Mouse (Mus musculus): ENCODE data around the gene Tor4a.

Gene Tor4a

DNA sequence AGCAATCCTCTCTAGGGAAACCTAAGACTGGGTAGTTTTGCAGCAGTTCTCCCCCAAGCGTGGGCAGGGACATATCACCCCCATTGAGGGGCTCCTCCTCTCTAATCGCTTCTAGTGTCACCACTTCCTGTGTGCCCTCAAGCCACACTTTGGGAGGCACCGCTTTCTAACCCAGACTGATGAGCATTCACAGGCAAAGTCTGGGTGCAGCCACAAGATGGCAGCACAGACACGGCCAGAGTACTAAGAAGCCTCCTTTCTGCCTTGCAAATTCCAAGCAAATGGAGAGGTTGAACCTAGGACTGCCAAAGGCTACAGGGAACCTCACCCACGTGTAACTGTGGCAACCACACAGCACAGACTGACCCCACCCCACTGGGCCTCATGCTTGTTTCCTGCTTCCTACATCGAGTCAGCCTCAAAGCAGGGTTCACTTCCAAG, 3.3 kb downstream of the Tor4a start:
- in situ Hi-C loops (cut with MboI; ENCODE audit: low sequenced_read_pairs): no loop called here

GRCm38 (mm10) chr2:25187841-25188240, 8.8 kb downstream of the Tor4a start:
- in situ Hi-C loops (cut with MboI; ENCODE audit: low sequenced_read_pairs): no loop called here

DNA sequence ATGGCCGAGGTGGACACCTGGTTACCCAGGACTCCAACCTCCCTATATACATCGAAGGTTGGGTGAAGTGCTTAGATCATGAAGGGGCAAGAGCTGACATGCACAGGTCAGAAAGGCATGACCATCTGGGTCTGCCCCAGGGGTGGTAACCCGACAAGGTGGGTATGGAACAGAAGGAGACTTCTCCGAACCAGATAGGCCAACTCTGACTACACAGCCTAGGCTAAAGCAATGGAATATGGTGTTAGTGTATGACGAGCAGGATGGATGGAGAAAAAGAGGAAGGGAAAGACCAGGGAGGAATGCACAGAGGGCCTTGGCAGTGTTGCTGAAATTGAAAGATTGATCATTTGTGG, 10.1 kb downstream of the Tor4a start:
- in situ Hi-C loops (cut with MboI; ENCODE audit: low sequenced_read_pairs): no loop called here

DNA sequence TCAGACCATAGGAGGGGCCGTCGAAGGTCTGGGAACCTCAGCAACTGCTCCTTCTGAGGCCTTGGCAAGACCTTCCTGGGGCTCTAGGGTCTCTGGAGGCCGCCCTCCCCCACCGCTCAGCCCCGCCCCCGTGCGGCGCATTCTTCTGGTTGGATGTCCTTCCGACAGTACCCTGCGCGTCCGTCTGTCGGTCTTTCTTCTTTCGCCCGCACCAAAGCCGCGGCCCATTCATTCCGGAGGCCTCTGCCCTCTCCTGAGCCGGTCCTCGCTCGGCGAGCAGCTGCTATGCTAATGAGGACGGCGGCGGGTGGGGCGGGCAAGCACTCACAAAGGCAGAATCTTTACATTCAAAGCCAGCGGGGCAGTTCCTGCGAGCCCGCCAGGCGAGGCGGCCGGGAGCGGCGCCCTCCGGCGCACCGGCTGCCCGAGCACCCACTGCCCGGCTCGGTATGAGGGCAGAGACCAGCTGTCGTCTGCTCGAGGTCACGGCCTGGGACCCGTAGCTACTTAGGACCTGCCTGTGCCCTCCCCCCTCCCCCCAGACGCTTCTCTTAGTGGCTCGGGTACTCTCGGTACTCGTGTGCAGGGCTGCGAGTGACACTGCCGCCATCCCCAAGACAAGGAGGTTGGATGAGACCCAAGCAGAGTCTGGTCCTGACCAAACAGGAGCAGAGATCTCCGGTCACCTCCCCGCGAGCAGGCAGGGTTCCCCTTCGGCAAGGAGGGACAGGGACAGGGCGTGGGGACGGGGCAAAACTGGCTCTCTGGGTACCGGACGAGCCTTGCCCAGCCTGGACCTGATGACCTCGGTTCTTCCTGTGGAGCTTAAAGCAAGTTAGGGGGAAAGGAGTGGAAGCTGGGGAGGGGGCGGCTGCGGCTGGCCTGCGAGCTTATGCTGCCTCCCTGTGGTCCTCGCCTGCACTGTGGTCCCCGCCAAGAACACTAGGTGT, 10.8 kb downstream of the Tor4a start:
- in situ Hi-C loops (cut with MboI; ENCODE audit: low sequenced_read_pairs): no loop called here

DNA sequence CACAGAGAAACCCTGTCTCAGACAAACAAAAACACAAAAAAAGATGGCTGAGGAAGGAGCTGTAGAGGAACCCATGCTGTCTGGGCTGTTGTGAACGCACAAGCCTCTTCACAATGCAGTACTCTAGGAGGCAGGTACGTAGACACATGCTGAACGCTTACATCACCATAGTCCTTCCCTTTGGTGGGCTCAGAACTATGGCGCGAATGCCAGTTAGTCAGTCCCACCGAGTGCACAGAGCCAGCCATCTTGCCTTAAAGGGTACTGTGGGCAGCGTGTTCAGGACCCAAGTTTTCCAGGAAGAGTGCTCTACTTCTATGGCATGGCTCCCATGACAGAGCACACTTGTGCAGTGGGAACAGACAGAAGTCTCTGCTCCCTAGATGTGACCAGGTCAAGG, 12.2 kb downstream of the Tor4a start:
- in situ Hi-C loops (cut with MboI; ENCODE audit: low sequenced_read_pairs): no loop called here

GRCm38 (mm10) chr2:25183336-25183735, 13.3 kb downstream of the Tor4a start:
- in situ Hi-C loops (cut with MboI; ENCODE audit: low sequenced_read_pairs): no loop called here

DNA sequence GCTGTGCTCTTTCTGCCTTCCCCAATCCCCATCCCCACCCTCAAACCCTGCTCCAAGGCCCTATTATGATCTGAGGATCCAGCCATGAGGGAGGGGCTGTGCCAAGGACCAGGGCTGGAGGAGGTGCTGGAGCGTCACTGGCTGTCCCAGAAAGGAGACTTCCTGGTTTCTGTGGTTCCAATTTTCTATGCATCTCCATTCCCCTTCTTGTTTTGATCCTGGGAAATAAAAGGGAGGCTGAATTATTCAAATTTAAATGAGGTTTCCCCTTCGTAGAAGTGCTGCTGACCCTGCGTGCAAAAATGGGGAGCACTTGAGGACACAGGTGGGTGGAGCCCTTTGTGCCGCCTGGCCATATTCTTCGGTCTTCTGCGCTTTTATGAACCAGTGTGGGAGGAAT, 14.0 kb downstream of the Tor4a start:
- in situ Hi-C loops (cut with MboI; ENCODE audit: low sequenced_read_pairs): no loop called here

DNA sequence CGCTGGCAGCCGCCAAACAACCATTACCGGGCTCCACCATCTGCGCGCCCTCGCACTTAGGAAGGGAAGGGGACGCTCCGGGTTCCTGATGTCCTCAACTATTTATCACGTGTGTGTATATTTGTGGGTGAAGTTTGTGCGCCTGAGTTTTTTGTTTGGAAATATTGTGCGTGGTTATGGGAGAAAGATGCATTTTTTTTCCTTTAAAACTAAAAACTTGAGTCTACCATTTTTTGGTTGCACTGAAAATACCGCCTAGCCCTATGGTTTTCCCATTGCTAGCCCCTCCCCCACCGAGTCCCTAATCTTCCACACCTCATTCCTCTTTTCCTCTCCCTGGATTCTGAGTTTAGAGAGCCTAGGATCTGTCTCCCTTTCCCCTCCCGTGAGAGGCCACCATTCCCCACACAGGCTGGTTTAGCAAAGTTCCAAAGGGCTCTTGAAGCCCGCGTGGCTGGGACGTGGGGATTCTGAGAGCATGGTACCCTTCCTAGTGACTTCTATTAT, 14.7 kb downstream of the Tor4a start:
- in situ Hi-C loops (cut with MboI; ENCODE audit: low sequenced_read_pairs): no loop called here

DNA sequence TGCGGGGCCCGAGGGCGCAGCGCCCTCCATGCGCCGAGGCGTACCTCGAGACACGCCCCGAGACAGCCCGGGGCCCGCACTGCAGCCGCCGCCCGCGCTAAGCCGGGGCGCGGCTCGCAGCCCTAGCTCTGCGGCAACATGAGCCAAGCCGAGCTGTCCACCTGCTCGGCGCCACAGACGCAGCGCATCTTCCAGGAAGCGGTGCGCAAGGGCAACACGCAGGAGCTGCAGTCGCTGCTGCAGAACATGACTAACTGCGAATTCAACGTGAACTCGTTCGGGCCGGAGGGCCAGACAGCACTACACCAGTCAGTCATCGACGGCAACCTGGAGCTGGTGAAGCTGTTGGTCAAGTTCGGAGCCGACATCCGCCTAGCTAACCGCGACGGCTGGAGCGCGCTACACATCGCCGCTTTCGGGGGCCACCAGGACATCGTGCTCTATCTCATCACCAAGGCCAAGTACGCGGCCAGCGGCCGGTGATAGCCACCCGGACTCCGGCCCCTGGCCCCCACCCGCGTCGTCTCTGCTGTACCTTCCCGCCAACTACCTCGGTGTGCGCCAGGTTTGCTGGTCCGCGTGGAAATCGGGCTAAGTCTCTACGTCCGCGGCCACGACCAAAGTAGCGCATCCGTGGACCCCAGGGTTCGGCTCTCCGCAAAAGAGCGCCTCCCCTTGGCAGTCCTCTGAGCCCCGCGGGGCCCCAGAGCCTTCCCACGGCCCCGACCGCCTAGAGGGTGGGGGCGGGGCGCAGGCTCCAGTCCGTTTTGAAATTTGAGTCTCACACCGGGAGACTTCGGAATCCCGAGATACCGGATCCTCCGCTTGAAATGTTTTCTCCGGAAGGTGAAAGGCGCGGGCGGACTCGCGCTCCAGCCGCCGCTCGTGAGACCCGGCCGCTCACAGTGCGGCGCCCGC, 15.5 kb downstream of the Tor4a start:
- in situ Hi-C loops (cut with MboI; ENCODE audit: low sequenced_read_pairs): no loop called here

DNA sequence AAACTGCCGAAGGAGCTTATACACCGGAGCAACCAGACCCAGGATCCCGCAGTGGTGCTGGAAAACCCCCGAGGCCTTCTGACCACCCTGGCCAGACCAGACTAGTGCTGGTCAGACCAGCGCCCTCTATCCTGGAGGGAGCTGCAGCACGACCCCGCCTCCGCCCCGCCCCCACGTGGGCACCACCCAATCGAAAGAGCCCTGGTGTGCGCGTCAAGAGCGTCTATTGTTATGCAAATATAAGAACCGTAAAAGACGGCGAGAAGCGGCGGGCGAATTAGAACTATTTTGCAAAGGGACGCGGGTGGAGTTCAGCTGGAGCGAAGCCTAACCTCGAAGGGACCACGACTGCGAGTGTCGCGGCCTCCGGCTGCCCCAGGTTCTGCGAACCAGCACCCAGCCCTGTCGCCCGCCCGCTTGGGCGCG, 16.2 kb downstream of the Tor4a start, which contains the start of gene Nrarp:
TSS of gene Nrarp (plus strand) at position 281 of the 426 bp plus-strand sequence.
- in situ Hi-C loops (cut with MboI; ENCODE audit: low sequenced_read_pairs): no loop called here

DNA sequence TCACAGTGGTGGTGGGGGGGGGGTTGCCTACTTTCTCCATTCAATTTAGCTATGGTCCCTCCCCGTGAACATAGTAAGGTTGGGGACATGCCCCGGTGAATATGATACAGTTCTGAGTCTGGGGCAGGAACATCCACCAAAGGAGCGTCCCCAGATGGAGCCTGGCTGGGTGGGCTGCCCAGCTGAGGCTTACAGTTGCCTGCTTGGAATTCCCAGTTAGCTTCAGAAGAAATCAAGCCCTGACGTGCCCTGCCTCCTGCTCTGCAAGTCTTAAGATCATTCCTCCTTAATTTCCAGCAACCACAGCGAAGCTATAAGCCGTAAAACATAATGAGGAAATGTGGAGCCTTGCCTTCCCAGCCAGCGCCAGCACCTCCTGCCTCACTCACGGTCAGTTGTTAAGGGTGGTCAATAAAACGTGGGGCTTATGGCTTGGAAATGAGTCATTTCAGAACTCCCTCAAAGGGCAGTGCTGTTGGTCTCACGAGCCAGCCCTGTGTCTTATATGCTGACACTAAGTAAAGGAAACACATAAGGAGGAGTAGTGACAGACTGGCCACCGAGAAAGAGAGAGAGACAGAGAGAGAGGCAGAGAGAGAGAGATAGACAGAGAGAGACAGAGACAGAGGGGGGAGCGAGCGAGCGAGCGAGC, 17.0 kb downstream of the Tor4a start:
- in situ Hi-C loops (cut with MboI; ENCODE audit: low sequenced_read_pairs): no loop called here

DNA sequence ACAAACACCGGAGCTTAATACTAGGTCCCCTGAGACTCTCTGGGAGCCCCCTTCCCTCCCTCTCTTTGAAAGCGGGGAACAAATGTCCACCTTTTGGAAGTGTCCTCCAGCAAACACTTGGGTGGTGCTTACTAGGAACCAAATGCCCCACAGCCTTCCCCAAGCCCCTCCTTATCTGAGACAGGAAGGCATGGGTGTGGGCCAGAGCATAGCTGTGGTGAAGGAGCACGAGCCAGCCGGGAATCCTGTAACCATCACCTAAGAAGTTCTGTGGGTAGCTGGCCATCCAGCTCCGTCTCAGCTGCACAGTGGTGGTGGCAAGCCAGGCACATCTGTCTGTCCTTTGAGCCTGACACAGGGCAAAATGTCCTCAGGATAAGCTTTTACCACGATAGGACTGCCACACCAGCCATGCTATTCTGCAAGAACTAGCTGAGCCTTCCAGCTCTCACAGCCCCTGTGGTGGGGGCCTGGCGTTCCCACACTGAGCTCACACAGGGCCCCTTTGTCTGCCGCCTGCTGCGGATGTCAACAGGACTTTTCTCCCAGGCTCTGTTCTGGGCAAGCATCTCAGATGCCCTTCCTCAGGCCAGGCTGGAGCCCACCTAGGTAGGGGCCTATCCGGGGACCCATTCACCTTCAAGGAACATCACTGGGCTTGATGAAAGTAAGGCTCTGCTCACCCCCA, 18.3 kb downstream of the Tor4a start:
- in situ Hi-C loops (cut with MboI; ENCODE audit: low sequenced_read_pairs): no loop called here

DNA sequence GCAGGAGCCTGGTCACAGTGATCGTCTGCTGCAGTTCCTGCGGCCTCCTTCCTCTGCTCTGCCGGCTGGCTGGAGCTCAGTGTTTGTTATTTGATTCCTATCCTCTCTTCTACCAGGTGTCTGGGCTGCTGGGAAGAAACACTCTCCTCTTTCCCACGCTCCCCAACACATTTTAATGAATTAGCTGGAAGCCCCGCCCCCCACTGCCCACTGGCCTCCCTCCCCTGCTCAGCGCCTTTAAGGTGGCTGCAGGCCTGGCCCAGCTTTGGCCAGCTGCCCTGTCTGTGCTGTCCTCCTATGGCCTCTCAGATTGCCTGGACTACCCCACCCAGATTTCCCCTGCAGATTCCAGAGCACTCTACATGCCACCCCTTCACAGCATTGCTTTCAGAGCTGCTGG, 19.0 kb downstream of the Tor4a start:
- in situ Hi-C loops (cut with MboI; ENCODE audit: low sequenced_read_pairs): no loop called here

- in situ Hi-C loops (cut with MboI; ENCODE audit: low sequenced_read_pairs): no loop called here
Observed at GRCm38 (mm10) chr2:25177076-25177475, 19.6 kb downstream of the Tor4a start.

DNA sequence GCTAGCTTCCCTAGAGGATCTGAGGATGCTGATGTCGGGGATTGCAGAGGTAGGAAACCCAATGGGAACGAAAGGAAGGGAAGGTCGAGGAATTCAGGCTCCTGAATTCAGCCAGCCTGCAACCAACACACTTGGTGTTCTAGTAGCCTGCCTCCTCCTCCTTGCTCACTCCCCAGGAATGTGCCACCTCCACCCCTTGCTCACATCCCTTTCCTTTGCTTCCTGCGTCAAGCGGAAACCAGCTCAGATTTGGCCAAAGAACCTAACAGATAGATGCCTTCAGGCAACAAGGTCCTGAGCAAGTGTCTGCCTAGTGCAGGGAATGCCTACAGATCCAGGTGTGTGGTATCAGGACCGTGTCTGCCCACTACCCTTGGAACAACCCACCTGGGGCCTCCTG, 20.1 kb downstream of the Tor4a start:
- in situ Hi-C loops (cut with MboI; ENCODE audit: low sequenced_read_pairs): no loop called here

DNA sequence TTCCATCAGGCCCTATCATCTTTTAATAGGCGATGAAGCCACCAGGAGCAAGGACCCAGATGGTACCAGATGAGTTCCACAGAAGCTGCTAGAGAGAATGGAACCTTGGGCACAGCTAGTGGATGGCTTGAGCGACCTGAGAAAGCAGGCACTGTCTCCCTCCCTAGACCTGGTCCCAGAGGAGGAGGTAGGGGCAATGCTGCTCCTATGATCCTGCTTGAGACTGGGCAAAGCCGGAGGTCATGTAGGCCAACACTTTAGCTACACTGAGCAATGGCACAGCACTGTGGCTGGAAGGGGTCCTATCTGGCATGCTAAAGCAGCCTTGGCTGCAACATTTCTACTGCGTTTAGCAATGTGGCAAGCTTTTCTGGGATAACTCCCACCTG, 21.0 kb downstream of the Tor4a start:
- in situ Hi-C loops (cut with MboI; ENCODE audit: low sequenced_read_pairs): no loop called here

GRCm38 (mm10) chr2:25174866-25175689, 21.6 kb downstream of the Tor4a start:
- in situ Hi-C loops (cut with MboI; ENCODE audit: low sequenced_read_pairs): no loop called here

DNA sequence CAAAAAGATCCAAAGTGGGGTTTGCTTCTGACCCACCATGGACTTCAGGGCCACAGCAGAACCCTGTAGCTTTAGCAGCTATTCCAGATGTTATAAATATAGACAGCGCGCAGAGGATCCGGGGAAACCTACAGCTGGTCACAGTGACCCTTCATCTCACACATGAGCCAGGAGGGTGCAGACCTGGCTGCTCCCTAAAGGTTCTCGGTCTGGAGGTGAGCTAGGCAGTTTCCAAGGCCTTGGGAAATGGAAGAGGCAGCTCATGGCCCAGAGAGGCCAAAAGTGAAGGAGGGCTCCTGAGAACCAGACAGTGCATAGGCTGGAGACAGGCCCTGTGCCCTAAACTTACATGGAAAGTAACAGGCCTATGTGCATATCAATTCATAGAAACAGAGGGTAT, 22.9 kb downstream of the Tor4a start:
- in situ Hi-C loops (cut with MboI; ENCODE audit: low sequenced_read_pairs): no loop called here

DNA sequence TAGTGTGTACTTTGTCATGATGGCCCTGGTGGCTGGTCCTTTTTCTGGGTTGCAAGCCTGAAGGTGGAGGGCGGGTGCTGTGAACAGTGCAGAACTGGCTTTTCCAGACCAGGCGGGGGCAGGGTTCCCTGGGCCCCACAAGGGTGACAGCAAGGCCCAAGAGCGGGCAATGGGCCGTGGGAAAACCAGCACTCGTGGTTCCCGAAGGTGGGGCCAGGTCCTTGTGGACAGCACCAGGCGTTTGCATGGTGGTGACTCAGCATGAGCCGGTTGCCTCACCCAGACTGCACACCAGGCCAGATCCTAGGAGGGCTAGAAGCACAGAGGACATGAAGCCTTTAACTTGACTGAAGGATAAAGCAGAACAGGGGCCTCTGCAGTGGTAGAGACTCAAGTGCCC, 24.1 kb downstream of the Tor4a start:
- in situ Hi-C loops (cut with MboI; ENCODE audit: low sequenced_read_pairs): no loop called here

- in situ Hi-C loops (cut with MboI; ENCODE audit: low sequenced_read_pairs): no loop called here
Observed at GRCm38 (mm10) chr2:25171769-25172153, 24.9 kb downstream of the Tor4a start.

All from CH12F3 (cell line).